Mouse (Mus musculus) hindbrain, embryonic 16.5 days (tissue): ENCODE measurements around the gene Tfpi. TPM values are rescaled to one million over a fixed set of nuclear protein-coding genes. Genes with fewer than 3 reads are reported as not detected.
A peak's percentile ranks its signal among the peaks of the same experiment; 100 is the strongest.
"Not testable (repeated sequence)": the region's sequence is repeated elsewhere in the genome, so short reads cannot be mapped to it uniquely, and the experiment has no call there.

ENCODE experiments used
- ATAC-seq: fragments of 200-750 bp; cut with Nextera tagmentation; 2 replicates; pipeline ENCODE4 v1.8.0; 2017; ENCODE audit warnings: moderate TSS enrichment, moderate library complexity
- H3K27ac ChIP-seq: fragments of 300-500 bp; sonication (generic); 2 replicates; pipeline ENCODE4 v1.5.1; 2014; ENCODE audit warnings: low read depth, mild to moderate bottlenecking, control low read depth, low read length, moderate library complexity
- H3K27me3 ChIP-seq: fragments of 300-500 bp; sonication (generic); replicated peaks from 2 replicates; pipeline ENCODE4 v1.6.1; 2014; ENCODE audit warnings: low read length; ENCODE audit not compliant: control insufficient read depth, insufficient read depth
- H3K36me3 ChIP-seq: fragments of 300-500 bp; sonication (generic); 2 replicates; pipeline ENCODE4 v1.6.1; 2014; ENCODE audit warnings: mild to moderate bottlenecking, low read length, moderate library complexity, mixed read lengths; ENCODE audit not compliant: control insufficient read depth, insufficient read depth
- H3K4me1 ChIP-seq: fragments of 300-500 bp; sonication (generic); 2 replicates; pipeline ENCODE4 v1.6.1; 2014; ENCODE audit warnings: low read depth, low read length; ENCODE audit not compliant: control insufficient read depth, insufficient read depth
- H3K4me2 ChIP-seq: fragments of 300-500 bp; sonication (generic); 2 replicates; pipeline ENCODE4 v1.6.1; 2014; ENCODE audit warnings: mild to moderate bottlenecking, low read length, control low read depth, moderate library complexity
- H3K4me3 ChIP-seq: fragments of 300-500 bp; sonication (generic); 2 replicates; pipeline ENCODE4 v1.5.1; 2014; ENCODE audit warnings: mild to moderate bottlenecking, low read length, control low read depth, moderate library complexity
- H3K9ac ChIP-seq: fragments of 300-500 bp; sonication (generic); 2 replicates; pipeline ENCODE4 v1.6.1; 2014; ENCODE audit warnings: low read depth, mild to moderate bottlenecking, control low read depth, low read length, moderate library complexity
- H3K9me3 ChIP-seq: fragments of 300-500 bp; sonication (generic); 2 replicates; pipeline ENCODE4 v1.6.1; 2014; ENCODE audit warnings: mild to moderate bottlenecking, low read length, moderate library complexity; ENCODE audit not compliant: control insufficient read depth
- WGBS: fragments of 180-500 bp; shearing (Covaris S2); extraction: QIAGEN DNeasy Blood & Tissue Kit; methylation state at CpG from one replicate; pipeline ENCODE4 v1.1.7; 2014; 5-methylcytosine and 5-hydroxymethylcytosine counted together
- polyA plus RNA-seq: library from polyadenylated mRNA; unstranded; fragments of >200 nt; fragmentation: Nextera tagmentation; extraction: Ambion mirVana; gene quantifications from 2 replicates; pipeline ENCODE4 v1.2.1, GENCODE M21; 2015

The Tfpi gene
- polyA plus RNA-seq, 1 experiment from 2014 or later = 19.1 TPM

DNA sequence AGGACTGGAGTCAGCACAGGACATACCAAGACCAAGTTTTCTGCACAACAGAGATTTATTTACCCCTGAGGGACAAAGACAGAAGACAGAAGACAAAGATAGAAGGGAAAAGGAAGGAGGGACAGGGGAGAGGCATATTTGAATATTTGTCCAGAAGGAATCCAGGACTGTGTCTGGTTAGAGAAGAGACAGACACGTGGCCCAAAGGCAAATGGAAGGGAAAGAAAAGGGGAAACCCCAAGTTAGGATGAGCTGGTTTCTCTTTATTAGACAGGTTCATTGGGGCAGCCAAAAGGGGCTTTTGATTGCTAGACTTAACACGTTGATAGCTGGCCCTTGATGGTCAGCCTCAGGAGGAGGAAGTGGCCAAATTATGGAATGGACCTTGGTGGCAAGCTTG, 34.9 kb upstream of the Tfpi start:
- Histone ChIP-seq H3K27ac (no peak overlapping the region), H3K9me3 (no peaks in the 10 kb centered on the region), H3K4me3 (no peak overlapping the region), H3K36me3 (no peaks in the 10 kb centered on the region), H3K4me1 (no peaks in the 10 kb centered on the region), H3K4me2 (no peak overlapping the region), H3K9ac (no peak overlapping the region), H3K27me3 (no peaks in the 10 kb centered on the region)
- ATAC-seq = no peak
- WGBS = 74% methylated on average over 2 of the region's 2 CpGs

DNA sequence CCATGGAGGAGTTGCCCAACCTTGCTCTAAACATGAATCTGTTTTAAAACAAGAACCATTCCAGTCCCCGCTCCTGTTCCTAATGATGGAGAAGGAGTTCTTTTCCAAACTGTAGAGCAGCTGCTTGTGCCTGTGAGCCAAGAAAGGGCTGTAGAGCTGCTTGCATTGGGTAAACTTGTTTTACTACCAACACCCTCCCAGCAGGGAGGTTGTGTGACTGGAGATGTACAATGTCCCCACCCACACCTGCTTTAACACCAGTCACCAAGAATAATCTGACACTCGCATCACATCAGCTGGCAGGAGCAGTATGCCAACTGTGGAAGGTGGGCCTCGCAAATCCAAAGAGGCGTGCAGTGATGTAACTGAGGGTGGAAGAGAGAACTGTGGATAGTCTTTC, 34.5 kb upstream of the Tfpi start:
- no peak for ATAC-seq
- Histone ChIP-seq H3K4me3 (no peak overlapping the region), H3K27me3 (no peaks in the 10 kb centered on the region), H3K9ac (no peak overlapping the region), H3K36me3 (no peaks in the 10 kb centered on the region), H3K9me3 (no peaks in the 10 kb centered on the region), H3K27ac (no peak overlapping the region), H3K4me1 (no peaks in the 10 kb centered on the region), H3K4me2 (no peak overlapping the region)
- 93% methylated on average over 4 of the region's 4 CpGs for WGBS

DNA sequence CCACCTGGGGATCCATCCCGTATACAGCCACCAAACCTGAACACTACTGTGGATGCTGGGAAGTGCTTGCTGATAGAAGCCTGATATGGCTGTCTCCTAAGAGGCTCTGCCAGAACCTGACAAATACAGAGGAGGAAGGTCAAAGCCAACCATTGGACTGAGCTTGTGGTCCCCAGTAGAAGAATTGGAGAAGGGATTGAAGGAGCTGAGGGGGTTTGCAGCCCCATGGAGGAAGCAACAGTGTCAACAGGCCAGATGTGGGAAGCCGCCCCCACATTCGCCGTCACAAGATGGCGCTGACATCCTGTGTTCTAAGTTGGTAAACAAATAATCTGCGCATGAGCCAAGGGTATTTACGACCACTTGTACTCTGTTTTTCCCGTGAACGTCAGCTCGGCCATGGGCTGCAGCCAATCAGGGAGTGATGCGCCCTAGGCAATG, 28.4 kb upstream of the Tfpi start:
- not testable (repeated sequence) for H3K9me3 ChIP-seq, H3K27ac ChIP-seq, H3K4me1 ChIP-seq, H3K36me3 ChIP-seq, H3K9ac ChIP-seq, H3K27me3 ChIP-seq, H3K4me3 ChIP-seq
- peak; percentile 80 for ATAC-seq
- whole genome bisulfite sequencing = 42% methylated on average over 5 of the region's 11 CpGs
- peak overlapping the region; percentile 33 for H3K4me2 ChIP-seq

DNA sequence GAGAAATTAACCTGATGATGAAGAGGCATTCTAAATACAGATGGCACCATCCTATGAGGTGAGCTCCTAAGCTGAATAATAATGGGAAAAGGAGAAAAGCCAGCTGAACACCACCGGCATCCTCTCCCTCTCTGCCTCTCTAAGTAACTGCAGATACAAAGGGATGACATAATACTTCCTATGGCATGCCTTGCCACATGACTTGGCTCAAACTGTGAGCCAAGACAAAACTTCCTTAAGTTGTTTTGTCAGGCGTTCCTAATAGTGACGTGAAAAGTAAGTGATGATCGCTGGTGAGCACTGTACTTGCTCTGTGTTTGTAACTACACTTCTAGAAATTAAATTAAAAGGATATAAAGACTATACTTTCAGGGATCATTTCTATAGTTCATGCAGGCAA, 27.7 kb upstream of the Tfpi start:
- H3K27me3 ChIP-seq = no peaks in the 10 kb centered on the region
- H3K36me3 ChIP-seq = no peaks in the 10 kb centered on the region
- H3K27ac ChIP-seq = no peak overlapping the region
- no peak overlapping the region for H3K4me3 ChIP-seq
- WGBS = 71% methylated on average over 4 of the region's 4 CpGs
- no peak for ATAC-seq
- H3K4me2 ChIP-seq = no peak overlapping the region
- H3K9me3 ChIP-seq = no peaks in the 10 kb centered on the region
- no peaks in the 10 kb centered on the region for H3K4me1 ChIP-seq
- no peak overlapping the region for H3K9ac ChIP-seq

DNA sequence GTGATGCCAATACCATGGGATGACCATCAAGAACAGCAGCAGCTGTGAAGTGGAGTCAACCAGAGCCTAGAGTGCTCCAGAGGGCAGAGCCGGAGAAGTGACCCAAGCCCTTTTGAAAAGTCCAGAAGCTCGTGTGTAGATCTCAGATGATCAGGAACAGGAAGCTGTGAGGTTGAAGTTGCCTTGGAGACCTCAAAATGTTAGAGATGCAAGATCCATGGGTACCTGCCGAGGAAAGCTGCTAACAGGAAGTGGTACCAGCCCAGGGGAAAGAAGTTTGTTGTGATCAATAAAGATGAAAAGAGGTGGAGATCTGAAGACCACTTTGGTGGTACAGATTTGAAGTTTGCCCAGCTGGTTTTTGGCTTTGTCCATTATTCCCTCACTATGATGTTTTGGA, 22.3 kb upstream of the Tfpi start:
- H3K36me3 ChIP-seq = no peaks in the 10 kb centered on the region
- H3K4me2 ChIP-seq = no peak overlapping the region
- H3K27ac ChIP-seq = no peak overlapping the region
- no peaks in the 10 kb centered on the region for H3K27me3 ChIP-seq
- no peak overlapping the region for H3K4me3 ChIP-seq
- no peak overlapping the region for H3K9ac ChIP-seq
- no peaks in the 10 kb centered on the region for H3K4me1 ChIP-seq
- no peak for ATAC-seq
- no peaks in the 10 kb centered on the region for H3K9me3 ChIP-seq
- 71% methylated on average over 3 of the region's 3 CpGs for WGBS

DNA sequence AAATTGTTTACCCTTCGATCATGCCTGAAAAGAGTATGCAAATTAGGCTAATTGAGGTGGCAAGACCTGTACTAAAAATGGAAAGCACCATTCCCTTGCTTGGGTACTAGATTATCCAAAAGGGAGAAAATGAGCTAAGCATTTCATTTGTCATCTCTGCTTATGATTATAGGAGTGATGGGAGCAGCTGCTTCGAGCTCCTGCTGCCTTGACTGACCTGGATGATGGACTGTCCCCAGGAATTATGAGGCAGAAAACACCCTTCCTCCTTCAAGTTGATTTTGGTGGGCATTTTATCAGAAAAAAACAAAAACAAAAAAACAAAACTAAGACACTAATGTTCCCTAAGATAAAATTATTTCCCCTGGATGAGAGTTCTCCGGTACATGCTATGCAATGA, 18.5 kb upstream of the Tfpi start:
- no peak overlapping the region for H3K4me2 ChIP-seq
- H3K9me3 ChIP-seq = no peaks in the 10 kb centered on the region
- no peaks in the 10 kb centered on the region for H3K36me3 ChIP-seq
- no peak overlapping the region for H3K9ac ChIP-seq
- no peak for ATAC-seq
- H3K27me3 ChIP-seq = no peaks in the 10 kb centered on the region
- WGBS = 84% methylated on average over 3 of the region's 3 CpGs
- no peak overlapping the region for H3K4me3 ChIP-seq
- H3K4me1 ChIP-seq = no peaks in the 10 kb centered on the region
- H3K27ac ChIP-seq = no peak overlapping the region

DNA sequence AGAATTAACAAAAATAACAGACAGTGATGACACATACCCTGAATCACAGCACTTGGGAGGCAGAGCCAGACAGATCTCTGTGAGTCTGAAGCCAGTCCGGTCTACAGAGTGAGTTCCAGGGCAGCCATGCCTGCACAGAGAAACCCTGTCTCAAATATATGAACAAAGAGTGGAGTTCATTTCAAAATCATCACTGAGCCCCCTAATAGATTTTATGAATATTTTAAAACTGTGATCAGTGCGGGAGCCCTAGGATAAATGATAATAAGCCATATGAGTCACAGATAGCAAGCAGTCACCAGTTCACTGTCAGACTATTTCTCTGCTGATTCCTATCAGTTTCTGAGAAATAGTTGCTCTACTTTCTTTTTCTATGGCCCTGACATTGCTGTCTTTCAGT, 17.1 kb upstream of the Tfpi start:
- Histone ChIP-seq H3K27me3 (no peaks in the 10 kb centered on the region), H3K4me1 (no peaks in the 10 kb centered on the region), H3K27ac (no peak overlapping the region), H3K9ac (no peak overlapping the region), H3K4me3 (no peak overlapping the region), H3K4me2 (no peak overlapping the region), H3K36me3 (no peaks in the 10 kb centered on the region), H3K9me3 (no peaks in the 10 kb centered on the region)
- WGBS = 95% methylated on average over 2 of the region's 2 CpGs
- ATAC-seq = no peak

DNA sequence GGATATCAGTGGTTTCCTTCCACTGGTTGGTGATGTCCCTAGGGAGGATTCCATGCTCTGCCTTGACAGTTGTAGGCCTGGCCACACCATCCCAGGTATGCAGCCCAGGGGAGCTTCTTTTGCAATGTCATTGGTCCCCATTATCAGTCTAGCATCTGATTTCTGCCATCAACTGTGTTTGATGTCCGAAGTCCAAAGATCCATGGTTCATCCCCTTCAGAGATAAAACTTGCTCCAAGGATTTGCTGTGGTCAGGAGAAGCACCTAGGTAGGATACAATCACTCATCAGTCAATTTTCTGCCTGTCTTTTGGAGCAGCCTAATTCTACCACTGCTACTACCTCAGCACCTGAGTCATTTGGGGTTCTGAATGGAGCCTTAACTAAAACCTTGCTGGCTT, 15.1 kb upstream of the Tfpi start:
- Histone ChIP-seq H3K4me2 (no peak overlapping the region), H3K4me3 (no peak overlapping the region), H3K4me1 (no peaks in the 10 kb centered on the region), H3K9me3 (no peaks in the 10 kb centered on the region), H3K36me3 (no peaks in the 10 kb centered on the region), H3K9ac (no peak overlapping the region), H3K27me3 (no peaks in the 10 kb centered on the region), H3K27ac (no peak overlapping the region)
- ATAC-seq = no peak
- WGBS = 95% methylated on average over 1 of the region's 1 CpGs

DNA sequence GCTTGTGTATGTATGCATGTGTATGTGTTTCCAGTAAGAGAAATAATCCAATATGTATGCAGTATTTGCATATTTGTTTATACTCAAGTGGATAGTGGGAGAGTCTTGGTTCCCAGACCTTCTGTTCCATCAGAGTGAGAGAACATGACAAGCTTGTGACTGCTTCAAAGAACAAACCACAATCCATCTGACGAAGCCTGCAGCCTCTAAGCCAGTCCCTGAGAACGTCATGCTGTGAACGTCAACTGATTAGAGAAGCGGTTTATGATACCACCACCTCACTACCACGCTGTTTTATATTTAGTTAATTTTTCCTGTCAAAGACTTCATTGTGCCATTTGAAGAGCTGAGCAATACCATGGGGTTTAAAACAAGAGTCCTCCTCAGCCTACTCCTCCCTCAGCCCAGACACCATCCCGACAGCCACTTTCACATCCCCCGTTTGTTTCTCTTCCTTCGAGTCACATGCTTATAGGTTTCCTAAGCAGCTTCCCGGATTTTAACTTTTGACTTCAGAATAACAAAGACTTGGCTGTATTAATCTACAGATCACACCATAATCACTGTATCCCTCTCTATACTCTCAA, 11.2 kb upstream of the Tfpi start:
- Histone ChIP-seq H3K9ac (no peak overlapping the region), H3K36me3 (no peaks in the 10 kb centered on the region), H3K9me3 (no peaks in the 10 kb centered on the region), H3K4me2 (no peak overlapping the region), H3K27ac (no peak overlapping the region), H3K4me3 (no peak overlapping the region), H3K4me1 (no peaks in the 10 kb centered on the region), H3K27me3 (no peaks in the 10 kb centered on the region)
- 68% methylated on average over 9 of the region's 9 CpGs for WGBS
- no peak for ATAC-seq

DNA sequence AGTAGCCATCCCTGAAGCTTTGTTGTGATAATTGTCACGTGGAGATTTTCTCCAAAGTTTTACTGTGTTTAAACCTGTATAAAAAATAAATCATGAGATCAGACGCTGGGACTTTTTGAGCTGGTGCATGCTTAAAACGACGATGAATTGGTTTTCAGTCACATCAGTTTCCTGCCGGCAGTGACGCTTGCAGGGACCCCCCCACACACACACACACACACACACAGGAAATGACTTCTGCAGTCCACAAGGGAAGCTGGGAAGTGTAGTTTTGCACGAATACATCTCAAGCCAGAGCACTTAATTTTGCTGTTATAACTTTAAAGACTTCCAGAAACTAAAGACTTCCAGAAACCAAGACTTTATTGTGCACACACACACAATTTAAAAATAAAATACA, 5.3 kb upstream of the Tfpi start:
- no peaks in the 10 kb centered on the region for H3K4me1 ChIP-seq
- no peak overlapping the region; the same call in 1 of the 2 replicates for H3K9ac ChIP-seq
- peak; percentile 92 for ATAC-seq
- no peaks in the 10 kb centered on the region for H3K9me3 ChIP-seq
- H3K36me3 ChIP-seq = no peaks in the 10 kb centered on the region
- H3K27me3 ChIP-seq = no peaks in the 10 kb centered on the region
- no peak overlapping the region; the same call in 1 of the 2 replicates for H3K4me3 ChIP-seq
- H3K27ac ChIP-seq = no peak overlapping the region
- H3K4me2 ChIP-seq = peak overlapping the region; percentile 44
- 43% methylated on average over 7 of the region's 7 CpGs for WGBS
